Mouse (Mus musculus) liver, adult (tissue): ENCODE data around the gene Itpr2.

ENCODE experiments used
- GATA4 ChIP-seq: IDR thresholded peaks from 2 replicates; pipeline ENCODE4 v1.6.1; 2014; ENCODE audit warnings: mild to moderate bottlenecking, low read length; ENCODE audit not compliant: insufficient replicate concordance

Gene Itpr2

DNA sequence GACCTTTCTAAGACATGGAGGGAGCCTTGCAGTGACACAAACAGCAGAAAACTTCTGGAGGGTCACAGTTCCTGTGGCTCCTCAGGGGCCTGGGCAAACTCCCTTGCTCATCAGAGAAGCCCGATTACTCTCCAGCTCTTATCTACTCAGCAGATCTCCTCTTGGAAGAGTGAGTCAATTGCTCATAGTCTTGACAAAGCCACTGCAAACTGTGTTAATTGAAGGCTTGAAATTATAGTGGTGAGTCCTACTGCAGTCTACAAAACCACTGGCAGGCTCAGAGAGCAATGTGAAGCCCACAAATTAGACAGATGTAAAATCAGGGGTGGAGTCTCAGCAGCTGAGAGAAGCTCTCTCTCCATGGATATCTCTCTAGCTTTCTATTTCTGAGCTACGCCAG lies 296.9 kb downstream of the Itpr2 start:
- no peak for TF ChIP-seq GATA4

DNA sequence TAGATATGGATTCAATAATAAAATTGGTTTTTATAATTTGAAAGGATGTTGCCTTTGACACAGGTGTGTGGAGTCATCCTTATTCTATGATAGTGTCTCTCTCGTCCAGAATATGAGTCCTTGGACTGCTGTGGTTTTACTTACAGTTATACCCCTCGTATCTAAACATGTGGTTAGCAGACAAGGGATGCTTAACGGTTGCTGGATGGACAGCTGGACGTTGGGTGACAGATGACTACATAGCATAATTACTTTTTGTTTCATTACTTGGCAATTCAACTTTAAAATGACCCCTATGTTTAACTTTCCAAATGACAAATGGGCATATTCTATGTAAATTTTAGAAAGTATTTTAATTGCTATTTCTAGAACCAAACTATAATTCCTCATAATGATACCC lies 297.6 kb downstream of the Itpr2 start:
- TF ChIP-seq GATA4, result no peak

DNA sequence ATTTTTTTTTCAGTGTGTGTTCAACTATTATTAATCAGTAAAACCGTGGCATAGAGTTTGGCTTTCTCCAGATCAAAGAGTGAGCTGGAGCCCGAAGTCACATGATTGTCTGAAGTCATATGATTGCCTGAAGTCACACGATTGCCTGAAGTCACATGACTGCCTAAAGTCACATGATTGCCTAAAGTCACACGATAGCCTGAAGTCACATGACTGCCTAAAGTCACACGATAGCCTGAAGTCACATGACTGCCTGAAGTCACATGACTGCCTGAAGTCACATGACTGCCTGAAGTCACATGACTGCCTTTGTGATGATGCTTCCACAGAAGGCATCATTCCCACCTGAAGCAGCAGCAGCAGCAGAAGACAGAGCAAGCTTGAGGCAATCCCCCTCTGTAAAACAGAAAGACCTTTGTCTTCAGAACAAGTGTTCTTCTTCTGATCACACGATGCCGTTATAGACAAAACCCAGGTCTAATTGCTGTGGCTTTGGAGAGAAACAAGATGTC lies 304.1 kb downstream of the Itpr2 start:
- TF ChIP-seq GATA4, result no peak

DNA sequence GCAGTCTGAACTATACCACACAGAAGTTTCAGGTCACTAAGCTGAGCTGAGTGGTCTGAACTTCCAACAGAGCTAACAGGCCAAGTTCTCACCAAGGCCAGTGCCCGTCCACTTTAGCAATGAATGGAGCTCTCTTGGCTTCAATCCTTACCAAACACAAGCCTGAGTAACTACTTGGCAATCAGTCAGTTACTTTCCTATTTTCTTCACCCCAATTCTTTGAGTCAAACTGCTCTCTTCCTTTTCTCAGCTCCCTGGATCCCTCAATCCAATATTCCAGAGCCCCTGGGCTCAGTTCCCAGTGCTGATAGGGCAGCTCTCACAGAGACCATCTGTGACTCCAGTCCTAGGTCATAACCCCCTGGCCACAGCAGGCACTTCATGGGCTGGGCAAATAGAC lies 305.3 kb downstream of the Itpr2 start:
- peak; percentile 7; the same call in 1 of the 2 replicates for TF ChIP-seq GATA4

DNA sequence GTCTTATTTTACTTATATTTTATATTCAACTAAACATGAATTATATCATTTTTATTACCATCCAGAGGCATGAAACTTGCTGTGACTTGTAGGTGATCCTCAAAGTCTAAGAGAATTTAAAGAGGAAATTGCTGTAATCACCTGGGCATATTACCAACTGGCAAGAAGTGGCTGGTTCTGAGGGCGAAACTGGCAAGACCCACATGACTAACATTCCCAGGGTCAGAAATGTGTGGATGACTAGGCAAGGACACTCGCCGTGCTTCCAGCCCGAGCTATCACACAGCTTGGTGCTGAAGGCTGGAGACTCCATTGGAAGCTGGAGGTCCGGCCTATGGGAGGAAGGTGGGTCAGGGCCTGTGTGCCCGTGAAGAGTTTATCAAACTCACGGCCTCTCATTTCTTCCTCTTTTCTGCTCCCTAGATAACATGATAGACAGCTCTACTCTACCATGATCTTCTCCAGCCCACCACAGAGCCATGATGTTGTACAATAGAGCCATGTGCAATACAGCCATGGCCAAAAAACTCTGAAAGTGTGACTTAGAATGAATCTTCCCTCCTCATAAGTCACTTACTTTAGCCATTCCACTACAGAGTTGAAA lies 306.1 kb downstream of the Itpr2 start:
- no peak for TF ChIP-seq GATA4

DNA sequence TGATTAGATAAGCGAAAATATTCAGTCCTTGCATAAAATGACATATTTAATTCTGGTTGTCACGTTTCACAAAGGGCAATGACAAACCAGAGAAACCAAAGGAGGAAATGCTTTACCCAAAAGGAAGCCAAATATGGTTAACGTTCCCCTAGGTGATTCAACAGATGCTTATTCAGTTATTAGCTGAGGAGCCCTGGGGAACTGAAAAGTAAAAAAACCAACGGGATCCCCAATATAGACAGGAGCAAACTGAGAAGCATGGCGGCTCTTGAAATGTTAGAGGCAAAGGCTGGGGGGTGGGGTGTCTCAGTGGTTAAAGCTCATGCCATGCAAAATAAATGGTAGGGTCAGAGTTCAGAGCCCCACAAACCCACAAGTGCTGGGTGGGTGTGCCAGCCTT lies 310.1 kb downstream of the Itpr2 start:
- TF ChIP-seq GATA4, result no peak

DNA sequence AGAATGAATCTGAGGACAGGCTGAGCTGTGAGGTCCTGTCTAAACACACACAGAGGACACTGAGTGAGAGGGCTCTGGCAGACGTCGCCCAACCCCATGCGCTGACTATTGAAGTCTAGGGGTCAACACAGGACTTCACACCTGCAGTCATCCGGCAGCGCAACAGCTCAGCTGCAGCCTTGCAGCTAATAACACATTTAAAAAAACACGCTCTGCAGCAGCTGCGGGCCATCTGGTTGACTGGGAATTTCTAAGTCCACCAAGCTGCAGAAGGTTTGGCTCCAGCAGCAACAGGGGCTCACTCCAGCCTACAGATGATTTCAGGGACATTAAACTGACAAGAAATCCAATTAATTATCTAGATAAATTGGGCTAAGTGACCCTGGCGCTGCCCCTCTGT lies 312.0 kb downstream of the Itpr2 start:
- TF ChIP-seq GATA4, result no peak

DNA sequence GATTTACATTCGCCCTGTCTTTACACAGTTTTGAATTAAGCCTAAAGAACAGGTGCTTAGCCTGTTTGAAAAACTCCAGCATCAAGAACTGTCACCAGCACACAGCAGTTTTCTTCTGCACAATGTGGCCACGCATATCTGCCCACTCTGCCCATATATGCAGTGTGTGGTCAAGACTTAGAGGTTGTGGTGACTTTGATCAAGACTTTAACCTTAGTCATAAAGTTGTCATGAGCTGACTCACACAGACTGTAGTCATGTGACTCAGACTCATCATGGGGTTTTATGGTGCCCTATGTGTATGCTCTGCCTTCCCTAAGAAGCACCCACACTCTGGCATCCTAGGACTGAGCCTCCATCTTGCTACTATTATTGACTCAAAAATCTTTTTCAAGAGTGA lies 316.5 kb downstream of the Itpr2 start:
- no peak for TF ChIP-seq GATA4

DNA sequence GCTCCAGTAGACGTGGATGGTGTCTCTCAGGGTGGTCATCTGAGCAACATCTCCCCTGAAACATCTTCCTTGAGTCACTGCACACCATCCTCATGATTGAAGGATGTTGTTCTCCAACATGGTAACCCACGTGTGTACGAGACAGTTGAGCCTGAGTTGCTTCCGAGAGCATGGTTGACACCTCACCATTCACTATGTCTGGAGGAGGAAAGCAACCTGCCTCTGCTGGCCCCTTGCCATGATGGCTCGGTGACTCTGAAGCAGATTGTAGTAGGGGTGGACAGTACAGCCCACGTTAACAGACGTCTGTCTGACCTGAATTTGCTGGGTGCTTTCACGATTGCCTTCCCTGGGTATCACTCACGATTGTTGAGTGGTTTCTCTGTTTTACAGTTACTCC lies 317.3 kb downstream of the Itpr2 start:
- no peak for TF ChIP-seq GATA4

DNA sequence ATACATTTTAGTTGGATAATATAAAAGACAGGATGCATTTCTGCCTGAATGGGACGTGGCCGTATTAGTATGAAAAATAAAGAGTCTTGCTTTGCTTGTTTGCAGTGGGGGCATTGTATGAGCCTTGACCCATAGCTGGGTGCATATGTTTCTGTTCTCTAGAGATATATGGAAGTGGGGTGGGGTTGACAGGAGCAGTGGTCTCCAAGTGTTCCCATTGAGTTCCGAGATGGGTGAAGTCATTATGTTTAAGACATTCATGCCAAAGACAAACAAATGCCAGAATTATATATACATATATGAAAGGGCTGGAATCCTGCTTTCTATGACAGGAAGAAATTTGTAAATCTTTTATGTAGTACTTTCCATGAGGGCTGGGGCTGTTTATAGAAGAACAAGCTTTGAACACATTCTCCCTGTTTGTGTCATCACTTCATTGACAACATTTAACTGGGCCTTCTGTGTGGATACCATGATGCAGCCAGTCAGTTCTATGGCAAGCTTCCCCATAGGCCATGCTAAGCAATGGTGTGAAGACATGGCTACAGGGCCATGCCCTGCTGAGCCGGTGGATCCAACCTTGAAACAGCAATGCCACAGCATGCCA lies 327.3 kb downstream of the Itpr2 start:
- TF ChIP-seq GATA4, result no peak

DNA sequence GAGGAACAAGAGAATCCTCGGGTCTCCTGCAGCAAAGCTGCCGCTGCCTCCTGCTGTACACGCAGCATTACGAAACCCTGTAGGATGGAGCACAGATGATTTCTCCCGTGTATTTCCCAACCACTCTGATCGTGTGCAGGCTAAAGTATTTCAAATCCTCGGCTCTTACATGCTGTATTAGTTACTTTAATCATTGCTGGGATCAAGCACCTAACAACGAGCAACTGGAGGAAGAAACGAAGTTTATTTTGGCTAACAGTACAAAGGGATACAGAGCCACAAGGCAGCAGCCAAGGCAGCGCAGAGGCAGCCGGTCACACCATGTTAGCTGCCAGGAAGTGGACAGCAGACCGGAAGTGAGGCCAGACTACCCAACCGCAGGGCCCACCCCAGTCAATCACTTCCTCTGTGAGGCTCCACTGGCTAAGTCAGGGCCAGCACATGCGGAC lies 331.4 kb downstream of the Itpr2 start:
- no peak for TF ChIP-seq GATA4

DNA sequence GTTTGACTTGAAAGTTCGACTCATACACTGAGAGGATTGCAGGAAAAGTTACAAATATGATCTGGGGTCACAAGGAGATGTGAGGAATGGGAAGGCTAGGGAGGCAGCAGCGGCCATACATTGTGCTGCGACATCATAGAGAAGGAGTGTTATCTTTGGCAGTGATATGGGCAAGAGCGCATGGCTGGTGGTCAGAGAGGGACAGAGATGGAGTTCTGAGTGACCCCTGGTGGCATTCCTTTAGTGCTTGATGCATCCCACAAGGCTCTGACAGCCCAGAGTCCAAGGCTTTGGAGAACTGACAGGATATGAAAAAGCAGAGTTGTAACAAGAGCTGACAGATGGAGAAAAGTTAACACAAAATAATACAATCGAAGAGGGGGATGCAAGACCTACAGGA lies 334.8 kb downstream of the Itpr2 start:
- no peak for TF ChIP-seq GATA4

DNA sequence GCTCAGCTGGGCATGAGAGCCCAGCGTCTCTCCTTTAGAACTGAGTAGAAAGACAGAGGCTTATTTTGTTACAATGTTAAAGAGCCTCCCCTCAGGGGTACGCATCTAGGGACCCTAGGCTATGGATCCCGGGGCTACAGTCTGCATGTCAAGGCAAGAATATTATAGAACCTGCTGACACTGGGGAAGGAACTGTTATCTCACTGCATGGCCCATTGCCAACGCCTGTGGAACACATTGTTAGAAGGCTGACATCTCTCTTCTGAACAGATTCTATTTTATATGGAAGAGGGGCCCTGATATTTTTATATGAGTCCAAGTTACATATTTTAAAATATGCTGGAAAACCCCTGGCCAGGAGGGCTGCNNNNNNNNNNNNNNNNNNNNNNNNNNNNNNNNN lies 342.4 kb downstream of the Itpr2 start:
- peak; percentile 18; the same call in 1 of the 2 replicates for TF ChIP-seq GATA4

DNA sequence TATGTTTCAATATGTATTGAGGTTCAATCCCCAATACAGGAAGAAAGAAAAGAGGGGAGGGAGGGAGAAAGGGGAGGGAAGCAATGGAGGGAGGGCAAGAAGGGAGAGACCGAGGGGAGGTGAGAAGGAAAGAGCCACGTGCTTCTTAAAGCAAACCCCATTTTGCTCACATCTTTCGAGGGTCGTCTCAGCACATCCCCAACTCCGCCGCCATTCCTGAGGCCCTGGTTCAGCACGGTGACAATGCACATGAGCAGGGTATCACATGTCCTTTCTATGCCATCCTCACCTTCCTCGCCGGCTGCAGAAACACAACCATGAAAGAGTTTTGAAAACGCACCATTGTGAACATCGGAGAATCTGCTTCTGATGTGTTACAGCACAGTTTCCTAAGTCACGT lies 343.3 kb downstream of the Itpr2 start:
- TF ChIP-seq GATA4, result no peak

DNA sequence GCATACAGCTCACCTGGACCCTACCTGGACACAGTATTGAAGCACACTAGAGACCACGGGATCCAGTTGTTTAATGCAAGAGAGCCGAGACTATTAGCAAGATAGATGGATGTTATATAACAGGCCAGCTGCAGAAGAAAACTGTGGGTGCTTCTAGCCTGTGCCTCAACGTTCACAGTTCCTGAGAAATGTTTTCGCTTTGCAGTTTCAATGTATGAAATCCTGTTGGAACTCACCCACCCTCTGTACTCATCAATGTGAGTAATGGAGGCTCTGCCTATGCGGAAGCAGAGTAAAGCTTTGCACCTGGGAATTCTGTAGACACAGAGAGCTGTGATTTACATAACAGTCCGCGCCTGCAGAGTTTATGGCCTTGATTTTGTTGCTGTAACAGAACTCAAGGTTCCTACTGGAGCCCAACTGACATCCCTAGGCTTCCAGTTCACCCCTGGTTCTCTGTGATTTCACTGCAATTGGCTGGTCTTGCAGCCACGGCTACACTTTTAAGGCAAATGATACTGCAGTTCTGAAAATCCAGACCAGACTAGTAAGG lies 344.0 kb downstream of the Itpr2 start:
- TF ChIP-seq GATA4, result no peak

DNA sequence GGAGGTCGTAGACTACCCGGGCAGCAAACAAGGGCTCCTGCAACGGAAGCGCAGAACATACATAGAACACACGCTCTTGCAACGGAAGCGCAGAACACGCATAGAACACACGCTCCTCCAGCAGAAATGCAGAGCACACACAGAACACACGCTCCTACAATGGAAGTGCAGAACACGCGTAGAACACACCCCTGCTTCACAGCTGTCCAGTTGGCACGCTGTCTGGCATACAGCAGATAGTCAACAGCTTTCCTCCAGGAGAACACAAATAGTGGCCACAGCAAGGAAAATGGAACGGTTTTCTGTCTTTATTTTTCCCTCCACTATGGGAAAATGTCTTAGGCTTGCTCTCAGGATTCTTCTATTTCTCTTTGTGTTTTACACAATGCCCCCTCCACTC lies 344.9 kb downstream of the Itpr2 start:
- no peak for TF ChIP-seq GATA4
